Mouse (Mus musculus) kidney, adult 2 months (tissue): ENCODE measurements at regions not wholly inside any gene's neighbourhood (a gene's known extent, or its start where the extent isn't known, plus 50 kb on each side); places are given as distances from the start of the nearest gene placed in this dataset.

Experiments
- CTCF ChIP-seq: fragments of 200-500 bp; conservative IDR thresholded peaks from 2 replicates; pipeline ENCODE4 v1.5.1; 2011; ENCODE audit warnings: low read depth, mild to moderate bottlenecking, control low read depth, low read length, moderate library complexity, mixed read lengths; ENCODE audit not compliant: insufficient read depth, insufficient read length
- POLR2A ChIP-seq: fragments of 200-500 bp; IDR thresholded peaks from one replicate; pipeline ENCODE4 v1.6.1; 2011; ENCODE audit warnings: low read depth, low read length, control low read depth

DNA sequence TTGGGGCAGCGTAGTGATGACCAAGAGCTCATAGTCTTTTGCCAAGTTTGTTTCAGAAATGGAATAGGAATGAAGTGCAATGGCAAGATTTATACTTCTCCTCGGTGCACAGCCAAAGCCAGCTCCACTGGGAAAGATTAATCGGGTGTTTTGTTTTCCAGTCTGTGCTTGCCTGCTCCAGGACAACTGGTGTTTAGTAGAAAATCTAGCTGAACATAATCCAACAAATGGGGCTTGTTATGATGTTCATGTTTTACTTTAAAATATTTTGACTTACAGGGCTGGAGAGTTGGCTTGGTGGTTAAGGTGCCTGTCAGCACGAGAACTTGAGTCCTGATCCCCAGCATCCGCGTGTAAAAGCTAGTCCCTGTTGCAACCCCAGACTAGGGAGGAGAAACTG, 60.6 kb upstream of the Rfpl4b start:
- TF ChIP-seq POLR2A (no peak), CTCF (no peak)
